Mouse (Mus musculus): Measurements from ENCODE around the gene Rora. TPM values are rescaled to one million over a fixed set of nuclear protein-coding genes. Genes with fewer than 3 reads are reported as not detected.

Rora gene
- polyA plus RNA-seq, 1 experiment from 2014 or later = 7.8 TPM

DNA sequence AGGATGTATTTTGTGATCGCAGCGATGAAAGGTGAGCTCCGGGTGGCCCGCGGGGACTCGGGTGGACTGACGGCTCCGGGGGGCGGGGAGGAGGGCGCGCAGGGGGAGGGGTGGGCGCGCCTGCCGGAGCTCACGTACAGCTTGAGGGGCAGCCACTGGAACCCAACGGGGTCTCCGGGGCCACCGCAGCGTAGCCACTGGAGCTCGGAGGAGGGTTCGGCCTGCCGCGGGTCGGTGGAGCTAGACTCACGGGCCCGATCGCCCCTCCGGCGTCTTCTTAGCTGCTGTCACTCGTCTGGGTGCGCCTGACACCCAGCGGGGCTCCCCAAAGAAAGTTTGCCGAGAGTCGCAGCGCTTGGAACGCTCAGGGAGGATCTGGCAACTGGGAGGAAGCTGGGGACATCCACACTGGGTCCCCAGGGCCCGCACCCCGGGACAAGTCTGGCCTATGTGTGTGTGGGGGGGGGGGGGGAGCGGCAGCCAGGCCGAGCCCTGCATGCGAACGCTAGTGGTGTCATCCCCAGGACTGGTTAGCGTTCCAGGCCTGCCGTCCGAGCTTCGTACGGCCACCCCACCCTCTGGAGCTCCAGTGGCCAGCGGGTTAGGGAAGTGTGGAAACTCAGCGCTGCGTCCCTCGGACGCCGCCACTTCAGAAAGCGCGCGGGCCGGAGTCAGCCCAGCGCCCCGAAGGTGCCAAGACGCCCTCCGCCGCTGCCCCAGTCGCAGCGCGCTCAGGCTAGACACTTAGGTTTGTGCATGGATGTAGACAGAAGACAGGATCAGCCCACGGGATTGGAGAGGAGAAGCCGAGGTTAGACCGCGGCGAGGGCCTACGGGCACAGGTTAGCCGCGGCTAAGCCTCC, 636.7 kb downstream of the Rora start:
- H3K9me3 ChIP-seq (replicated peaks) = no peaks in the 10 kb centered on the region
- under 1% methylated on average over 71 of the region's 73 CpGs for WGBS
- H3K27ac ChIP-seq = no peak overlapping the region; the same call in 1 of the 2 replicates
- peak overlapping the region; percentile 70 for H3K4me3 ChIP-seq
- peaks cover 32% of the 10 kb centered on the region for H3K27me3 ChIP-seq
- peak; percentile 67 for ATAC-seq (ENCODE audit: low FRiP score)
- peak overlapping the region; percentile 72 for H3K9ac ChIP-seq
- peaks cover 20% of the 10 kb centered on the region for H3K4me1 ChIP-seq
- H3K36me3 ChIP-seq = no peaks in the 10 kb centered on the region
- H3K4me2 ChIP-seq (replicated peaks) = peak overlapping the region; percentile 94

DNA sequence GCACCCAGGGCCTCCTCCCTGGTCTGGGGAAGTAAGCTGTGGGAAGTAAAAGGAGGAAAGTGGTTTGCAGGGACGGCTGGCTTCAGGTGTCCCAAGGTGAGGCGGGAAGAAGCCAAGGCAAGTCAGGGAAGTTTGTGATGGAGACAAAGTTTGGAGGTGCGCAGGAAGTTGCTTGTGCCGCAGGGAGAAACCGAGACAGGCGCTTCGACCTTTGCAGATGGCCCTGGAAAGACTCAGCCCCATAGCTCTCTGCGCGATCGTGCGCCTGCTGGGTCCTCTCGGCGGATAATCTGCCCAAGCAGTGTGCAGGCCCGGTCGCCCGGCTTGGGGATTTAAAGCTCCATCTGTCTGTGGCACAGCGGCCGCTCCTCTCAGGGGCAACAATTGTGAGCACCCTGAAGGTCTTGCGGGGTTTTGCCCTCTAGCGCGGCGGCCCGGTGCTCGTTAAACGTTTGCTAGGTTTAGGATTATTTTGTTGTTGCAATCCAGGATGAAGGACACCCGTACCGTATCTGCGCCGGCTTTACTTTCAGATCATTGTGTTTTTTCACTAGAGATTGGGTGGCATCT, 637.4 kb downstream of the Rora start:
- under 1% methylated on average over 29 of the region's 29 CpGs for WGBS
- Histone ChIP-seq H3K27ac (no peak overlapping the region), H3K36me3 (no peaks in the 10 kb centered on the region), H3K9ac (peak overlapping the region; percentile 72), H3K4me2 (replicated peaks) (peak overlapping the region; percentile 94), H3K4me3 (peak overlapping the region; percentile 70), H3K9me3 (replicated peaks) (no peaks in the 10 kb centered on the region), H3K4me1 (peaks cover 20% of the 10 kb centered on the region), H3K27me3 (peaks cover 32% of the 10 kb centered on the region)
- ATAC-seq (ENCODE audit: low FRiP score) = no peak

DNA sequence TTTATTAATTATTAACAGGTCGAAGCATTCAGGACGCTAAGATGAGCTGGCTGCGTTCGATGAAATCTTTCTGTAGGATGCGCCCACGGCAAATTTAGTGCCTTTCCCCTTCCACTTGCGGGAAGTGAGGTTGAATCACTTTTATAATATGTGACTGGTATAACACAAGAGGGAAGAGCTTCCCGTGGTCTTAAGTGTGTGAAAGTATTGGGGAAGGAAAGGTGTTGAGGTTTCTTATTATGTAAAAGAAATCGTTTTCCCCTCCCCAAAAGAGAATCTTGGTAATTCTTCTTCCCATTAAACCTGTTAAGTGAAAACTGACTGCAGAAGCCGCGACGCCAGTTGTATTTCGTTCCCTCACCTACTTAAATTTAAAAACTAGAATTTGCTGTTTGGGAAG, 637.9 kb downstream of the Rora start:
- peak overlapping the region; percentile 94 for H3K4me2 ChIP-seq (replicated peaks)
- peaks cover 20% of the 10 kb centered on the region for H3K4me1 ChIP-seq
- H3K9ac ChIP-seq = peak overlapping the region; percentile 72; the same call in 1 of the 2 replicates
- 5% methylated on average over 13 of the region's 13 CpGs for WGBS
- H3K9me3 ChIP-seq (replicated peaks) = no peaks in the 10 kb centered on the region
- H3K4me3 ChIP-seq = peak overlapping the region; percentile 70
- peaks cover 32% of the 10 kb centered on the region for H3K27me3 ChIP-seq
- no peak for ATAC-seq (ENCODE audit: low FRiP score)
- H3K27ac ChIP-seq = no peak overlapping the region
- H3K36me3 ChIP-seq = no peaks in the 10 kb centered on the region

DNA sequence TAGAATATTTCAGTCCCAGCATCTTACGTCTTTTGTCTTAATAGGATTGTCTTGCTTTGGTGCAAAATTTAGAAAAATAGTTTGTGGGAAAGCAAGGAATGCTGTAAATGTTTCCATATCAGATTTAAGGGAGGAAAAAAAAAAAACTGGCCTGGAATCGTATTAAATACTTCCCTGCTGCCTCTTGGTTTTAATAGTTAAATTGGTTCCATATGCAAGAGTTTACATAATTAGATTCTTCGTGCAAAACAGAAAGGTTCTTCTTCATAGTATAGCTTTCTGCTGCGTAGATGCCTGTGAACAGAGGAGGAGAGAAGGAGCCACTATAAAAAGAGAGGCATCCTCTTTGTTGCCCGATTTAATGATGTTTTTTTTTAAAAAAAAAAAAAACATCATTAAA, 638.8 kb downstream of the Rora start:
- H3K4me1 ChIP-seq = peaks cover 20% of the 10 kb centered on the region
- H3K9ac ChIP-seq = no peak overlapping the region
- no peaks in the 10 kb centered on the region for H3K36me3 ChIP-seq
- no peak overlapping the region for H3K27ac ChIP-seq
- ATAC-seq (ENCODE audit: low FRiP score) = no peak
- WGBS = 60% methylated on average over 5 of the region's 5 CpGs
- H3K4me2 ChIP-seq (replicated peaks) = no peak overlapping the region
- H3K4me3 ChIP-seq = no peak overlapping the region
- peaks cover 32% of the 10 kb centered on the region for H3K27me3 ChIP-seq
- H3K9me3 ChIP-seq (replicated peaks) = no peaks in the 10 kb centered on the region

DNA sequence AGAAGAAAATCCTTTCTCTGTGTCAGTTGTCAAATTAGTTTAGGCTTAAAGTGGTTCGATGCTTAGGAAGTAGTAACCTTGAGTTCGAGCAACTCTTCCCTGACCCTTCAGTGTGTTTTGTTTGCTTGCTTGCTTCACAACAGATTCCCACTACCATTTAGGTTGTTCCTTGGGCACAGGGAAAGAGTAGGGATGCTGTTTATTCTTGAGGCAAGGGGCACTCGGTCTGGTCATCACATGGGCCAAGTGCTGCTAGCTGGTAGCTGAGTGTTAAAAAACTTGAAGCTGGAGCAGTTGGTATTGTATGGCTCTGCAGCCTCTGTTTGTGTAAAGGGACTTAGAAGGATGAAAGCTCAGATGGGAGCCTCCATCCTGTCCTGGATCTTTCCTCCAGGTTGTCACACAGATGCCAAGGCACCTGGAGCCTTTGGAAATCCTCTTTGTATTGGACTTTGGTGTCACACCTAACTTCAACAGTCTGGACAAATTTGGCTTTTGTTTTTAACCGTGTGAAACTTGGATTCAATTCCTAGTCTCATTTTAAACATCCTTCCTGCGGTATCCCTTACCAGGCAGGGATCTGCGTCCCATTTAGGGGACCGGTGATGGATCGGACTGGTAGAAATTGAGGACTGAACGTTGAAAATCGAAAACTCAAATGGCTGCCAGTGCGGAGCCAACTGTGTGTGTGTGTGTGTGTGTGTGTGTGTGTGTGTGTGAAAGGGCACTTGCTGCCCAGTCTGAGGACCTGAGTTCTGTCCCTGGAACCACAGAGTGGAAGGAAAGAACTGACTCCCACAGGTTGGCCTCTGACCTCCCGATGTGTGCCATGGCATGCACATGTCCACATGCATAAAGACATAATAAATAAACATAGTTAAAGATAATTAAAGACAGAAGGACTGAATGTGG, 639.4 kb downstream of the Rora start:
- Histone ChIP-seq H3K4me1 (peaks cover 20% of the 10 kb centered on the region), H3K9ac (no peak overlapping the region), H3K27me3 (peaks cover 31% of the 10 kb centered on the region), H3K27ac (no peak overlapping the region), H3K4me3 (no peak overlapping the region), H3K9me3 (replicated peaks) (no peaks in the 10 kb centered on the region), H3K36me3 (no peaks in the 10 kb centered on the region), H3K4me2 (replicated peaks) (no peak overlapping the region)
- ATAC-seq (ENCODE audit: low FRiP score) = no peak
- WGBS = 83% methylated on average over 12 of the region's 12 CpGs

GRCm38 (mm10) chr9:69293688-69294074, 640.1 kb downstream of the Rora start:
- WGBS = 67% methylated on average over 8 of the region's 8 CpGs

GRCm38 (mm10) chr9:69294426-69294825, 640.8 kb downstream of the Rora start:
- 89% methylated on average over 5 of the region's 5 CpGs for WGBS
- Histone ChIP-seq H3K4me1 (peaks cover 15% of the 10 kb centered on the region), H3K9ac (no peak overlapping the region), H3K9me3 (replicated peaks) (no peaks in the 10 kb centered on the region), H3K4me2 (replicated peaks) (no peak overlapping the region), H3K4me3 (no peak overlapping the region), H3K27me3 (peaks cover 28% of the 10 kb centered on the region), H3K36me3 (no peaks in the 10 kb centered on the region), H3K27ac (no peak overlapping the region)
- no peak for ATAC-seq (ENCODE audit: low FRiP score)

More at GRCm38 (mm10) chr9:69293688-69294074, 640.1 kb downstream of the Rora start:
- H3K4me1 ChIP-seq = peaks cover 20% of the 10 kb centered on the region
- peaks cover 30% of the 10 kb centered on the region for H3K27me3 ChIP-seq
- no peak overlapping the region for H3K4me2 ChIP-seq (replicated peaks)
- H3K27ac ChIP-seq = no peak overlapping the region
- no peaks in the 10 kb centered on the region for H3K36me3 ChIP-seq
- no peak for ATAC-seq (ENCODE audit: low FRiP score)
- no peaks in the 10 kb centered on the region for H3K9me3 ChIP-seq (replicated peaks)
- no peak overlapping the region for H3K4me3 ChIP-seq
- H3K9ac ChIP-seq = no peak overlapping the region

GRCm38 (mm10) chr9:69294856-69295255, 641.3 kb downstream of the Rora start:
- Histone ChIP-seq H3K27me3 (peaks cover 25% of the 10 kb centered on the region), H3K4me1 (peaks cover 15% of the 10 kb centered on the region), H3K4me2 (replicated peaks) (no peak overlapping the region), H3K9me3 (replicated peaks) (no peaks in the 10 kb centered on the region), H3K36me3 (no peaks in the 10 kb centered on the region), H3K27ac (no peak overlapping the region), H3K9ac (no peak overlapping the region), H3K4me3 (no peak overlapping the region)
- no peak for ATAC-seq (ENCODE audit: low FRiP score)
- WGBS = 90% methylated on average over 14 of the region's 14 CpGs

DNA sequence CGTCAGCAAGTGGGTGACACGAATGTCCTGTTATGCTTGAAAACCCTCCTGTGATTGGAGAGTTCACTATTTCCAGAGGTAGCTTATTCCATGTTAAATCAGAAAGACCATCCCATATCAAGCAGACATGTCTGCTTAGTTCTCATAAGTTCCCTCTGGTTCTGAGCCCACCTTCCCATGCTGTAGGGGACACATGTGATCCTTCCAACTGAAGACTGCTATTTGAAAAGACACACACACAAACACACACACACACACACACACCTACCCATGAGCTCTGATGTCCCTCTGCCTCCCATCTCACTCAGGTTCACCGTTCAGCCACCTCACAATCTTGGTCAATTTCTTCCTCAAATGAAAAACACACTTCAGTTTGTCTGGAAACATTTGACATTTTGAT, 642.2 kb downstream of the Rora start:
- Histone ChIP-seq H3K9me3 (replicated peaks) (no peaks in the 10 kb centered on the region), H3K27me3 (peaks cover 21% of the 10 kb centered on the region), H3K4me1 (peaks cover 6% of the 10 kb centered on the region), H3K36me3 (no peaks in the 10 kb centered on the region), H3K4me2 (replicated peaks) (no peak overlapping the region), H3K9ac (no peak overlapping the region), H3K27ac (no peak overlapping the region), H3K4me3 (no peak overlapping the region)
- no peak for ATAC-seq (ENCODE audit: low FRiP score)
- WGBS = 81% methylated on average over 3 of the region's 3 CpGs

DNA sequence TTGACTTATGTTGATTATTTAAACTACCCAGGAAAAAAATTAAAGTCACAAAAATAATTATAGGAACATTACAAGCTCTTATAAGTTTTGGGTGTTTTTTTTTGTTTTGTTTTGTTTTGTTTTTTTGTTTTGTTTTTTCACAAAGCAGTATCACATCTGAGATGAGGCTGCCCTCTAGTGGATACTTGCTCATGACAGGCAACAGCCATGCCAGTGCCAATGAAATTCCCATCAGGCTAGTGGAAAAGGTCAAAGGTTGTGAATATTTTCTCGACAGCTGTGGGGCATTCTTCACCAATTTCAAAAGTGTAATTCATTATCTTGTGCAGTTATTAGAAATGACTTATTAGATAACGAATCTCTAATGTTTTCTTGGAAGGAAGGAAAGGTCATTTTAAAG, 642.8 kb downstream of the Rora start:
- Histone ChIP-seq H3K4me1 (peaks cover under 1% of the 10 kb centered on the region; the same call in 1 of the 2 replicates), H3K4me3 (no peak overlapping the region), H3K27me3 (peaks cover 23% of the 10 kb centered on the region), H3K9ac (no peak overlapping the region), H3K36me3 (no peaks in the 10 kb centered on the region), H3K9me3 (replicated peaks) (no peaks in the 10 kb centered on the region), H3K27ac (no peak overlapping the region), H3K4me2 (replicated peaks) (no peak overlapping the region)
- WGBS = 22% methylated on average over 2 of the region's 2 CpGs
- no peak for ATAC-seq (ENCODE audit: low FRiP score)

GRCm38 (mm10) chr9:69297766-69298375, 644.3 kb downstream of the Rora start:
- H3K36me3 ChIP-seq = no peaks in the 10 kb centered on the region
- H3K9ac ChIP-seq = no peak overlapping the region
- peaks cover 22% of the 10 kb centered on the region for H3K27me3 ChIP-seq
- H3K4me3 ChIP-seq = no peak overlapping the region
- no peak overlapping the region for H3K27ac ChIP-seq
- peaks cover 9% of the 10 kb centered on the region for H3K4me1 ChIP-seq
- ATAC-seq (ENCODE audit: low FRiP score) = no peak
- no peaks in the 10 kb centered on the region for H3K9me3 ChIP-seq (replicated peaks)
- 81% methylated on average over 7 of the region's 7 CpGs for WGBS
- H3K4me2 ChIP-seq (replicated peaks) = no peak overlapping the region

Data from hindbrain, embryonic 12.5 days (tissue).